Mouse (Mus musculus): ENCODE measurements around the gene Hdac9. TPM values are rescaled to one million over a fixed set of nuclear protein-coding genes. Genes with fewer than 3 reads are reported as not detected.

Gene Hdac9
- polyA plus RNA-seq, 1 experiment from 2014 or later: 5.5 TPM

GRCm38 (mm10) chr12:34894867-34895266, 22.0 kb downstream of the Hdac9 start:
- Histone ChIP-seq H3K9me3 (ENCODE audit: control insufficient read depth, low read length) (no peaks in the 10 kb centered on the region), H3K4me2 (ENCODE audit: low read depth, severe bottlenecking) (no peak overlapping the region), H3K4me3 (ENCODE audit: low read depth, low read length) (no peak overlapping the region), H3K4me1 (ENCODE audit: control insufficient read depth, insufficient read depth, low read length) (no peaks in the 10 kb centered on the region), H3K27me3 (ENCODE audit: control insufficient read depth, insufficient read depth, low read length) (no peaks in the 10 kb centered on the region), H3K27ac (replicated peaks; ENCODE audit: low read depth, low read length) (no peak overlapping the region), H3K9ac (ENCODE audit: low read length) (no peak overlapping the region), H3K36me3 (ENCODE audit: control insufficient read depth, insufficient read depth, low read length) (no peaks in the 10 kb centered on the region)
- ATAC-seq (ENCODE audit: insufficient number of reproducible peaks, low FRiP score, low TSS enrichment, low read depth) (no peak), DNase-seq (ENCODE audit: low spot score) (no peak)
- WGBS: 73% methylated on average over 5 of the region's 5 CpGs

GRCm38 (mm10) chr12:34888694-34889093, 28.2 kb downstream of the Hdac9 start:
- no peak overlapping the region for H3K27ac ChIP-seq (replicated peaks; ENCODE audit: low read depth, low read length)
- H3K4me2 ChIP-seq (ENCODE audit: low read depth, severe bottlenecking): no peak overlapping the region
- WGBS: 89% methylated on average over 4 of the region's 4 CpGs
- no peak overlapping the region for H3K9ac ChIP-seq (ENCODE audit: low read length)
- no peaks in the 10 kb centered on the region for H3K9me3 ChIP-seq (ENCODE audit: control insufficient read depth, low read length)
- no peaks in the 10 kb centered on the region for H3K27me3 ChIP-seq (ENCODE audit: control insufficient read depth, insufficient read depth, low read length)
- H3K4me1 ChIP-seq (ENCODE audit: control insufficient read depth, insufficient read depth, low read length): no peaks in the 10 kb centered on the region
- no peaks in the 10 kb centered on the region for H3K36me3 ChIP-seq (ENCODE audit: control insufficient read depth, insufficient read depth, low read length)
- H3K4me3 ChIP-seq (ENCODE audit: low read depth, low read length): no peak overlapping the region
- ATAC-seq (ENCODE audit: insufficient number of reproducible peaks, low FRiP score, low TSS enrichment, low read depth) (no peak), DNase-seq (ENCODE audit: low spot score) (no peak)

- 63% methylated on average over 2 of the region's 2 CpGs for WGBS
- H3K27ac ChIP-seq (replicated peaks; ENCODE audit: low read depth, low read length): no peak overlapping the region
- no peak overlapping the region for H3K4me3 ChIP-seq (ENCODE audit: low read depth, low read length)
- no peaks in the 10 kb centered on the region for H3K27me3 ChIP-seq (ENCODE audit: control insufficient read depth, insufficient read depth, low read length)
- H3K4me1 ChIP-seq (ENCODE audit: control insufficient read depth, insufficient read depth, low read length): no peaks in the 10 kb centered on the region
- no peak overlapping the region for H3K4me2 ChIP-seq (ENCODE audit: low read depth, severe bottlenecking)
- DNase-seq (ENCODE audit: low spot score) (no peak), ATAC-seq (ENCODE audit: insufficient number of reproducible peaks, low FRiP score, low TSS enrichment, low read depth) (no peak)
- H3K36me3 ChIP-seq (ENCODE audit: control insufficient read depth, insufficient read depth, low read length): no peaks in the 10 kb centered on the region
- no peaks in the 10 kb centered on the region for H3K9me3 ChIP-seq (ENCODE audit: control insufficient read depth, low read length)
- no peak overlapping the region for H3K9ac ChIP-seq (ENCODE audit: low read length)
Measured at GRCm38 (mm10) chr12:34874926-34875325, 42.0 kb downstream of the Hdac9 start.

GRCm38 (mm10) chr12:34871028-34871427, 45.9 kb downstream of the Hdac9 start:
- no peak overlapping the region for H3K9ac ChIP-seq (ENCODE audit: low read length)
- 77% methylated on average over 7 of the region's 7 CpGs for WGBS
- no peaks in the 10 kb centered on the region for H3K4me1 ChIP-seq (ENCODE audit: control insufficient read depth, insufficient read depth, low read length)
- DNase-seq (ENCODE audit: low spot score) (no peak), ATAC-seq (ENCODE audit: insufficient number of reproducible peaks, low FRiP score, low TSS enrichment, low read depth) (no peak)
- no peak overlapping the region for H3K4me3 ChIP-seq (ENCODE audit: low read depth, low read length)
- no peak overlapping the region for H3K27ac ChIP-seq (replicated peaks; ENCODE audit: low read depth, low read length)
- H3K4me2 ChIP-seq (ENCODE audit: low read depth, severe bottlenecking): no peak overlapping the region
- no peaks in the 10 kb centered on the region for H3K36me3 ChIP-seq (ENCODE audit: control insufficient read depth, insufficient read depth, low read length)
- H3K9me3 ChIP-seq (ENCODE audit: control insufficient read depth, low read length): no peaks in the 10 kb centered on the region
- H3K27me3 ChIP-seq (ENCODE audit: control insufficient read depth, insufficient read depth, low read length): no peaks in the 10 kb centered on the region

GRCm38 (mm10) chr12:34841196-34841595, 75.7 kb downstream of the Hdac9 start:
- ATAC-seq (ENCODE audit: insufficient number of reproducible peaks, low FRiP score, low TSS enrichment, low read depth) (no peak), DNase-seq (ENCODE audit: low spot score) (no peak)
- no peaks in the 10 kb centered on the region for H3K9me3 ChIP-seq (ENCODE audit: control insufficient read depth, low read length)
- H3K27ac ChIP-seq (replicated peaks; ENCODE audit: low read depth, low read length): no peak overlapping the region
- H3K36me3 ChIP-seq (ENCODE audit: control insufficient read depth, insufficient read depth, low read length): no peaks in the 10 kb centered on the region
- no peaks in the 10 kb centered on the region for H3K4me1 ChIP-seq (ENCODE audit: control insufficient read depth, insufficient read depth, low read length)
- H3K4me2 ChIP-seq (ENCODE audit: low read depth, severe bottlenecking): no peak overlapping the region
- no peak overlapping the region for H3K4me3 ChIP-seq (ENCODE audit: low read depth, low read length)
- 89% methylated on average over 4 of the region's 4 CpGs for WGBS
- no peaks in the 10 kb centered on the region for H3K27me3 ChIP-seq (ENCODE audit: control insufficient read depth, insufficient read depth, low read length)
- no peak overlapping the region for H3K9ac ChIP-seq (ENCODE audit: low read length)

GRCm38 (mm10) chr12:34837318-34837717, 79.6 kb downstream of the Hdac9 start:
- Histone ChIP-seq H3K27me3 (ENCODE audit: control insufficient read depth, insufficient read depth, low read length) (no peaks in the 10 kb centered on the region), H3K4me3 (ENCODE audit: low read depth, low read length) (no peak overlapping the region), H3K9ac (ENCODE audit: low read length) (no peak overlapping the region), H3K4me1 (ENCODE audit: control insufficient read depth, insufficient read depth, low read length) (no peaks in the 10 kb centered on the region), H3K27ac (replicated peaks; ENCODE audit: low read depth, low read length) (no peak overlapping the region), H3K9me3 (ENCODE audit: control insufficient read depth, low read length) (no peaks in the 10 kb centered on the region), H3K4me2 (ENCODE audit: low read depth, severe bottlenecking) (no peak overlapping the region), H3K36me3 (ENCODE audit: control insufficient read depth, insufficient read depth, low read length) (no peaks in the 10 kb centered on the region)
- ATAC-seq (ENCODE audit: insufficient number of reproducible peaks, low FRiP score, low TSS enrichment, low read depth): no peak
- WGBS: 70% methylated on average over 5 of the region's 5 CpGs
- DNase-seq (ENCODE audit: low spot score): no peak

GRCm38 (mm10) chr12:34836864-34837263, 80.0 kb downstream of the Hdac9 start:
- no peak for ATAC-seq (ENCODE audit: insufficient number of reproducible peaks, low FRiP score, low TSS enrichment, low read depth)
- no peaks in the 10 kb centered on the region for H3K36me3 ChIP-seq (ENCODE audit: control insufficient read depth, insufficient read depth, low read length)
- no peaks in the 10 kb centered on the region for H3K9me3 ChIP-seq (ENCODE audit: control insufficient read depth, low read length)
- no peaks in the 10 kb centered on the region for H3K4me1 ChIP-seq (ENCODE audit: control insufficient read depth, insufficient read depth, low read length)
- no peak overlapping the region for H3K4me3 ChIP-seq (ENCODE audit: low read depth, low read length)
- no peak overlapping the region for H3K4me2 ChIP-seq (ENCODE audit: low read depth, severe bottlenecking)
- no peak overlapping the region for H3K27ac ChIP-seq (replicated peaks; ENCODE audit: low read depth, low read length)
- WGBS: 76% methylated on average over 1 of the region's 1 CpGs
- H3K9ac ChIP-seq (ENCODE audit: low read length): no peak overlapping the region
- no peaks in the 10 kb centered on the region for H3K27me3 ChIP-seq (ENCODE audit: control insufficient read depth, insufficient read depth, low read length)
- no peak for DNase-seq (ENCODE audit: low spot score)

- DNase-seq (ENCODE audit: low spot score) (no peak), ATAC-seq (ENCODE audit: insufficient number of reproducible peaks, low FRiP score, low TSS enrichment, low read depth) (no peak)
- no peaks in the 10 kb centered on the region for H3K27me3 ChIP-seq (ENCODE audit: control insufficient read depth, insufficient read depth, low read length)
- no peaks in the 10 kb centered on the region for H3K36me3 ChIP-seq (ENCODE audit: control insufficient read depth, insufficient read depth, low read length)
- no peaks in the 10 kb centered on the region for H3K4me1 ChIP-seq (ENCODE audit: control insufficient read depth, insufficient read depth, low read length)
- 91% methylated on average over 1 of the region's 1 CpGs for WGBS
- H3K4me3 ChIP-seq (ENCODE audit: low read depth, low read length): no peak overlapping the region
- no peak overlapping the region for H3K4me2 ChIP-seq (ENCODE audit: low read depth, severe bottlenecking)
- H3K27ac ChIP-seq (replicated peaks; ENCODE audit: low read depth, low read length): no peak overlapping the region
- H3K9me3 ChIP-seq (ENCODE audit: control insufficient read depth, low read length): no peaks in the 10 kb centered on the region
- H3K9ac ChIP-seq (ENCODE audit: low read length): no peak overlapping the region
Measured at GRCm38 (mm10) chr12:34836085-34836484, 80.8 kb downstream of the Hdac9 start.

GRCm38 (mm10) chr12:34835493-34835892, 81.4 kb downstream of the Hdac9 start:
- no peak overlapping the region for H3K4me3 ChIP-seq (ENCODE audit: low read depth, low read length)
- ATAC-seq (ENCODE audit: insufficient number of reproducible peaks, low FRiP score, low TSS enrichment, low read depth) (no peak), DNase-seq (ENCODE audit: low spot score) (no peak)
- H3K4me2 ChIP-seq (ENCODE audit: low read depth, severe bottlenecking): no peak overlapping the region
- H3K9ac ChIP-seq (ENCODE audit: low read length): no peak overlapping the region
- H3K9me3 ChIP-seq (ENCODE audit: control insufficient read depth, low read length): no peaks in the 10 kb centered on the region
- 87% methylated on average over 3 of the region's 3 CpGs for WGBS
- no peaks in the 10 kb centered on the region for H3K4me1 ChIP-seq (ENCODE audit: control insufficient read depth, insufficient read depth, low read length)
- no peak overlapping the region for H3K27ac ChIP-seq (replicated peaks; ENCODE audit: low read depth, low read length)
- no peaks in the 10 kb centered on the region for H3K36me3 ChIP-seq (ENCODE audit: control insufficient read depth, insufficient read depth, low read length)
- H3K27me3 ChIP-seq (ENCODE audit: control insufficient read depth, insufficient read depth, low read length): no peaks in the 10 kb centered on the region

Measured in limb, embryonic 11.5 days (tissue).